Mouse (Mus musculus) sigmoid colon, adult 10 weeks (tissue): Measurements from ENCODE around the gene Slc2a4. TPM values are rescaled to one million over a fixed set of nuclear protein-coding genes. Genes with fewer than 3 reads are reported as not detected.

Experiments
- polyA plus RNA-seq: library from polyadenylated mRNA; stranded (reverse); fragments of 350-450 nt; fragmentation: Illumina TruSeq; extraction: RNeasy Lipid Tissue Mini Kit (QIAGEN cat#74804); gene quantifications from one replicate; pipeline ENCODE4 v1.2.3, GENCODE M21; 2014; ENCODE audit warnings: low read depth, low replicate concordance

Gene Slc2a4
- 0.98 TPM for polyA plus RNA-seq

GRCm38 (mm10) chr11:69948066-69948762, at the start of gene Slc2a4:
TSS of gene Slc2a4 (minus strand) at chr11:69948188.

GRCm38 (mm10) chr11:69995391-69995960, 47.5 kb upstream of the Slc2a4 start, which contains the start of gene Phf23:
TSS of gene Phf23 (plus strand) at chr11:69995777.

GRCm38 (mm10) chr11:69990850-69991691, 43.1 kb upstream of the Slc2a4 start, which contains the start of gene Gabarap:
TSS of gene Gabarap (plus strand) at chr11:69991143.

GRCm38 (mm10) chr11:69982225-69982624, 34.2 kb upstream of the Slc2a4 start, which contains the start of gene Elp5:
TSS of gene Elp5 (minus strand) at chr11:69982517.

GRCm38 (mm10) chr11:69981141-69981762, 33.3 kb upstream of the Slc2a4 start, which contains the start of gene Ctdnep1:
TSS of gene Ctdnep1 (plus strand) at chr11:69981156.

GRCm38 (mm10) chr11:69964650-69965270, 16.8 kb upstream of the Slc2a4 start, which contains the start of gene Cldn7:
TSS of gene Cldn7 (plus strand) at chr11:69964779.

GRCm38 (mm10) chr11:69935137-69935879, 12.7 kb downstream of the Slc2a4 start, which contains the start of gene Ybx2:
TSS of gene Ybx2 (plus strand) at chr11:69935796.

GRCm38 (mm10) chr11:69921114-69922011, 26.6 kb downstream of the Slc2a4 start, which contains the start of gene Eif5a:
TSS of gene Eif5a (minus strand) at chr11:69921958.

GRCm38 (mm10) chr11:69913554-69914371, 34.2 kb downstream of the Slc2a4 start, which contains the start of gene Gps2:
TSS of gene Gps2 (plus strand) at chr11:69913888.

GRCm38 (mm10) chr11:69900471-69901405, 47.2 kb downstream of the Slc2a4 start, which contains the start of the genes 2810408A11Rik and Neurl4:
TSS of gene 2810408A11Rik (minus strand) at chr11:69900987.
TSS of gene Neurl4 (plus strand) at chr11:69901072.

GRCm38 (mm10) chr11:69895291-69895690, 52.7 kb downstream of the Slc2a4 start, which contains the start of gene Acap1:
TSS of gene Acap1 (minus strand) at chr11:69895539.

Other genes with a start within 250 kb of the Slc2a4 start
- 25.7 TPM for gene Polr2a, start 189.6 kb downstream of the Slc2a4 start, polyA plus RNA-seq
- not detected for gene Slc35g3, start 186.2 kb downstream of the Slc2a4 start, polyA plus RNA-seq
- 17.7 TPM for gene Zbtb4, start 182.3 kb downstream of the Slc2a4 start, polyA plus RNA-seq
- 4.0 TPM for gene Chrnb1, start 152.2 kb downstream of the Slc2a4 start, polyA plus RNA-seq
- gene Fgf11, start 146.3 kb downstream of the Slc2a4 start, polyA plus RNA-seq, result 9.5 TPM
- 11.7 TPM for gene Tmem102, start 142.6 kb downstream of the Slc2a4 start, polyA plus RNA-seq
- not detected for gene Gm39566, start 132.9 kb downstream of the Slc2a4 start, polyA plus RNA-seq
- gene Spem2, start 129.7 kb downstream of the Slc2a4 start, polyA plus RNA-seq, result not detected
- gene Spem1, start 126.0 kb downstream of the Slc2a4 start, polyA plus RNA-seq, result not detected
- 0.88 TPM for gene Nlgn2, start 110.4 kb downstream of the Slc2a4 start, polyA plus RNA-seq
- 18.5 TPM for gene Tmem256, start 109.7 kb downstream of the Slc2a4 start, polyA plus RNA-seq
- 0.98 TPM for gene Plscr3, start 101.8 kb downstream of the Slc2a4 start, polyA plus RNA-seq
- 5.4 TPM for gene Tnk1, start 89.5 kb downstream of the Slc2a4 start, polyA plus RNA-seq
- gene Tmem95, start 70.2 kb downstream of the Slc2a4 start, polyA plus RNA-seq, result not detected
- gene Kctd11, start 66.8 kb downstream of the Slc2a4 start, polyA plus RNA-seq, result 2.9 TPM
- gene Acap1, start 52.6 kb downstream of the Slc2a4 start, polyA plus RNA-seq, result 0.57 TPM
- 3.7 TPM for gene 2810408A11Rik, start 47.2 kb downstream of the Slc2a4 start, polyA plus RNA-seq
- 2.6 TPM for gene Neurl4, start 47.1 kb downstream of the Slc2a4 start, polyA plus RNA-seq
- 18.3 TPM for gene Gps2, start 34.3 kb downstream of the Slc2a4 start, polyA plus RNA-seq
- gene Eif5a, start 26.2 kb downstream of the Slc2a4 start, polyA plus RNA-seq, result 144 TPM
- 22.3 TPM for gene Ybx2, start 12.4 kb downstream of the Slc2a4 start, polyA plus RNA-seq
- 214 TPM for gene Cldn7, start 16.6 kb upstream of the Slc2a4 start, polyA plus RNA-seq
- 55.0 TPM for gene Ctdnep1, start 33.0 kb upstream of the Slc2a4 start, polyA plus RNA-seq
- gene Elp5, start 34.3 kb upstream of the Slc2a4 start, polyA plus RNA-seq, result 5.0 TPM
- 508 TPM for gene Gabarap, start 43.0 kb upstream of the Slc2a4 start, polyA plus RNA-seq
- gene Phf23, start 47.6 kb upstream of the Slc2a4 start, polyA plus RNA-seq, result 22.4 TPM
- gene Dvl2, start 52.4 kb upstream of the Slc2a4 start, polyA plus RNA-seq, result 0.63 TPM
- gene Acadvl, start 67.2 kb upstream of the Slc2a4 start, polyA plus RNA-seq, result 9.9 TPM
- 1.0 TPM for gene Dlg4, start 68.8 kb upstream of the Slc2a4 start, polyA plus RNA-seq
- not detected for gene Asgr1, start 105.9 kb upstream of the Slc2a4 start, polyA plus RNA-seq
- not detected for gene Asgr2, start 144.5 kb upstream of the Slc2a4 start, polyA plus RNA-seq
- gene Mgl2, start 182.1 kb upstream of the Slc2a4 start, polyA plus RNA-seq, result 5.0 TPM
- gene Clec10a, start 208.0 kb upstream of the Slc2a4 start, polyA plus RNA-seq, result 3.1 TPM